Mouse (Mus musculus): ENCODE data around the gene Rps6kb2. TPM values are rescaled to one million over a fixed set of nuclear protein-coding genes. Genes with fewer than 3 reads are reported as not detected.

Rps6kb2 gene
- total RNA-seq, 2 experiments from 2014 or later, result 26.0 to 26.3 TPM

DNA sequence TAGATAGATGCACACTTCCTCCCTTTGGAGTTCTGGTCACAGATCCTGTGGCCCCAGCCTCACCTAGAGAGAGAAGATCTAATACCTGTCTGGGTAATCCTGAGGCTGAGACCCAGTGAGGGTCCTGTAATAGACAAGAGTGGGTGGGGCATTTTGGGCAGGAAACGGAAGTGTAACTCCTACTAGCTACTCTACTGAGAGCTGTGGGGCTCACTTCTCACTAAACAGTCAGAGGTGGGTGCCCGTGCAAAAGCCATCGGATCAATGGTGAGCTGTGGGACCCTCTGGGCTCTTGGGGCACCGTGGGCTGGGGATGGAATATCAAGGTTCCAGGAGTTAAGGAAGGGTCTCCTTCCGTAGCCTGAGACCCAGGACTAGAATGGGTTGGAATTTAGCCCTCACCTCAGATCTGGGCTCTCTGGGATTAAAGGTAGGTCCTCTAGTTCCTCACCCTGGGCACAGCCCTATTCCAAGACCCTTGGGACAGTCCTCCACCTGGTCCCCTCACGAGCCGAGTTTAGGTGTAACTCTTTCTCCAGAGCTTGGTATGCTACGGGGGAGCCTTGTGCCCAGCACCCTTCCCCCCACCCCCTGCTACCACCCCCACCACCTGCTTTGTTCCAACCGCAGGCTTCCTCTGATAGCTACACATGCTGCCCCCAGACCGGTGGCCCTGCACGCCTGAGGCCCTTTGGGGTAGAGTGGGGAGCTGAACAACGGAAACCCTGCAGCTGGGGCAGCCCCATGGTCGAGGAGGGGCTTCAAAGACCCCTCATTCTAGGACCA is 8.5 kb downstream of the Rps6kb2 start:
- no peak for DNase-seq

- DNase-seq, result no peak
Measured at GRCm38 (mm10) chr19:4153232-4153654, 9.9 kb downstream of the Rps6kb2 start, which contains the start of gene Ptprcap. TSS of gene Ptprcap (plus strand) at chr19:4153604.

DNA sequence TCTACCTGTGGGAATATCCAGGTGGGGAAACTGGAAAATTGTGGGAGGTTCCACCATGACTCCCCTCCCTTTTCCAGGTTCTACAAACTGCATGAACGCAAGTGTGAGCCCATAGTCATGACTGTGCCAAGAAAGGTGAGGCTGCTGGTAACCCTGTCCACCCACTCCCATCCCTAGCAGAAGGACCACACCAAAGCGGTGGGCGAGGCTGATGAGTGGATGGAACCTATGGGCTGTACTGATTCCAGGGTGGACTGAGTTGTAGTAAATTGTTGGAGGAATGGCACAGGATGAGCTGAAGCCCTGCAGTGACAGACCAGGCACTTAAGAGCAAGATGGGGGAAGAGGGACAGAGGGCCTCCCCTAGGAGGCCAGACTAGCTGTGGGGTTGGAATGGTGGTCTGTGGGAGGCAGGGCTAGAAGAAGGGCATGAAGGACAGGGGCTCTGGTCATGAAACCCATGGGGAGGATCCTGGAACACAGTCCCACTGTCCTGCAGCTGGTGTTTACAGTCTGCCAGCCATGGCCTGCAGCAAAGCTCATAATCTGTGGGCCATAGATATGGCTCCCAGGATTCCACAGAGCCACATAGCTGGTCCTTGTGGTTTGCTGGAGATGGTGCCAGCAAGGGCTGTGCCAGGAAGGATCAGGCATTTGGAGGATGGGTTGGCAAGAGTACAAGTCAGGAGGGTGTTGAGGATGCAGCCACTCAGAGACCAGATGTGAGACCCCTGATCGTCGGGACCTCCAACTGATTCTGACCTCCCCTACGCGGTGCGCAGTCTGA is 10.5 kb downstream of the Rps6kb2 start:
- DNase-seq, result no peak

GRCm38 (mm10) chr19:4151898-4152297 is 11.3 kb downstream of the Rps6kb2 start:
- DNase-seq, result no peak

GRCm38 (mm10) chr19:4151488-4151860 is 11.7 kb downstream of the Rps6kb2 start:
- DNase-seq, result no peak

DNA sequence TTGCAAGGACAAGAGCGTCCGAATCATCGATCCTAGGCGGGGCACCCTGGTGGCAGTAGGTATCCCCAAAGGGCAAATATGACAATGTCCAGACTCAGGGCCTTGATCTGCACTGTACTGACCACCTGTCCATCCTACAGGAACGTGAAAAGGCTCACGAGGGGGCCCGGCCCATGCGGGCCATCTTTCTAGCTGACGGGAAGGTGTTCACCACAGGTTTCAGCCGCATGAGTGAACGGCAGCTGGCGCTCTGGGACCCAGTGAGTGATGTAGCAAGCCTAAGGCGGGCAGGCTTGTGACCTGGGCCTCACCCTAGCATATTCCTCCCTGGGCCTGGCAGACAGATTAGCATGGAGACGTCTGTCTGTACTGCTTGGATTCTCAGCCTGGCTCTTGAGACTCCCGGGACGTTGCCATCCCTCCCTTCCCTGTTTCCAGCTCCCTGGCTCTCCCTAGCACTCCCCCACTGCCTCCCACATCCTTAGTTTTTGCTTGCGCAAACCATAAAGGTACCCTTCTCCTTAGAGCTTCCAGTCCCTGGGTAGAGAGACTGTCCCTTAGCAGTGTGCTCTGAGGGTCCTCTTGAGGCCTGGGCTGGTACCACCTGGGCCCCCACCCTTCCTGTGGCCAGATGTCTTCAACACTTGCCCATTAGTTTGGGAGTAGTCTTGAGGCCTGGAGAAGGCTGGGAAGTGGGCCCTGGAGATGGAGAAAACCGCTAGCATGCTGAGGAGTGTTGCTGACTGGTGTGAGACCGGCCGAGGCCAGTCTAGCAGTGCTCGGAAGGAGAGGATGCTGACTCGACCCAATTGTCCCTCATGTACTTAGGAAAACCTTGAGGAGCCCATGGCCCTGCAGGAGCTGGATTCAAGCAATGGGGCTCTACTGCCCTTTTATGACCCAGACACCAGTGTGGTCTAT is 12.3 kb downstream of the Rps6kb2 start:
- no peak for DNase-seq

- no peak for DNase-seq
Measured at GRCm38 (mm10) chr19:4149764-4150461, 13.2 kb downstream of the Rps6kb2 start.

DNA sequence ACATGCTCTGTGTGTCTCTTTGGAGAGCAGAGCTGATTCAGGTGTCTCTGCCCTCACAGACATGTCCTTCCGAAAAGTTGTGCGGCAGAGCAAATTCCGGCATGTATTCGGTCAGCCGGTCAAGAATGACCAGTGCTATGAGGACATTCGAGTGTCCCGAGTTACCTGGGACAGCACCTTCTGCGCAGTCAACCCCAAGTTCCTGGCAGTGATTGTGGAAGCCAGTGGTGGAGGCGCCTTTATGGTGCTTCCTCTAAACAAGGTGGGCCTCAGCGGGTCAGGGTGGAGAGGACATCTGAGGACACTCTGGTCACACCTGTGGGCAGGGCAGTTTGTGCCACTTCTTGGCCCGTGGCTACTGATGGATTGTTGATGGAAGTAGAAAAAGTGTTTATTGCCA is 13.9 kb downstream of the Rps6kb2 start:
- no peak for DNase-seq

- DNase-seq, result no peak
Measured at GRCm38 (mm10) chr19:4148819-4149218, 14.3 kb downstream of the Rps6kb2 start.

GRCm38 (mm10) chr19:4148491-4148806 is 14.7 kb downstream of the Rps6kb2 start, which contains the start of gene Coro1b:
TSS of gene Coro1b (plus strand) at chr19:4148619.
- DNase-seq, result peak; percentile 99

DNA sequence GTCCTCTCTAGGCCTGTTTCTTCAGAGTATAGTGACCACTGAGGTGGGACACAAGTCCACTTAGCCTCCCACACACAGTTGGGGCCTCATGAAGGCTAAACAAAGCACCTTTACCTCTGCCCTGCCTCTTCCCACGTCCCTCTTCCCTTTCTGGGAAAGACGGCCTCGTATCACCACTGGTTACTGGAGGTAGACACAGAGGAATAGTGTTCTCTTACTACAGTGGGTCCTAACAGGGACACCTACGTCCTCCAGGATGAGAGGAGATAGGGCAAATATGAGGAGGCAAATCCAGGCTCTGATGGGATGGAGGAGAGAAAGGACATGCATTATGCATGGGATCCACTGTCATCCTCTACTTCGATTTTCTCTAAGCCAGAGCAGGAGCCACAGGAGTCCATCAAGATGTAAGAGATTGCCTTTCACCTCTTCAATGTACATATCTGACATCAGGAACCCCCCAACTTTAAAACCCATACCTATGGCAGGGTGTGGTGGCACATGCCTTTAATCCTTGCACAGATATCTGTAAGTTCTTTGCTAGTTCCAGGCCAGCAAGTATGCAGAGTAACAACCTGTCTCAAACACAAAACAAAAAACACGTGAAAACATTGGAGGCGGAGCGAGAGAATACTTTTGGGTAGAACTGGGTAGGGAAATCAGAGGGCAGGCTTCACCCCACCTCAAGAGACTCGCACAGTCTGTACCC is 15.2 kb downstream of the Rps6kb2 start:
- DNase-seq, result no peak

GRCm38 (mm10) chr19:4147022-4147405 is 16.1 kb downstream of the Rps6kb2 start:
- DNase-seq, result no peak

GRCm38 (mm10) chr19:4146366-4147021 is 16.7 kb downstream of the Rps6kb2 start:
- DNase-seq, result no peak

DNA sequence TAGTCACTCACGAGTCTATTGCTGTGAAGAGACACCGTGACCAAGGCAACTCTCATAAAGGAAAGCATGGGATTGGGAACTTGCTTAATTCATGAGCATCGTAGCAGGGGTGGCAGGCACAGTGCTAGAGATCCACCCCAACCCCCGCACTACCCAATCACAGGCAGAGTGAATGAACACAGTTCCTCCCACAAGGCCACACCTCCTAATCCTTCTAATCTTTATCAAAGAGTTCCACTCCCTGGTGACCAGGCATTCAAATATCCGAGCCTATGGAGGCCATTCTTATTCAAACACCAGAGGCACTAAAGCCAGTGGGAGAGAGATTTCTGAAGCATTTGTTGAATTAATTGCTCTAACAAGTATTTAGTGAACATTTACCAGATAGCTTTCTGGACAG is 17.2 kb downstream of the Rps6kb2 start:
- no peak for DNase-seq

DNA sequence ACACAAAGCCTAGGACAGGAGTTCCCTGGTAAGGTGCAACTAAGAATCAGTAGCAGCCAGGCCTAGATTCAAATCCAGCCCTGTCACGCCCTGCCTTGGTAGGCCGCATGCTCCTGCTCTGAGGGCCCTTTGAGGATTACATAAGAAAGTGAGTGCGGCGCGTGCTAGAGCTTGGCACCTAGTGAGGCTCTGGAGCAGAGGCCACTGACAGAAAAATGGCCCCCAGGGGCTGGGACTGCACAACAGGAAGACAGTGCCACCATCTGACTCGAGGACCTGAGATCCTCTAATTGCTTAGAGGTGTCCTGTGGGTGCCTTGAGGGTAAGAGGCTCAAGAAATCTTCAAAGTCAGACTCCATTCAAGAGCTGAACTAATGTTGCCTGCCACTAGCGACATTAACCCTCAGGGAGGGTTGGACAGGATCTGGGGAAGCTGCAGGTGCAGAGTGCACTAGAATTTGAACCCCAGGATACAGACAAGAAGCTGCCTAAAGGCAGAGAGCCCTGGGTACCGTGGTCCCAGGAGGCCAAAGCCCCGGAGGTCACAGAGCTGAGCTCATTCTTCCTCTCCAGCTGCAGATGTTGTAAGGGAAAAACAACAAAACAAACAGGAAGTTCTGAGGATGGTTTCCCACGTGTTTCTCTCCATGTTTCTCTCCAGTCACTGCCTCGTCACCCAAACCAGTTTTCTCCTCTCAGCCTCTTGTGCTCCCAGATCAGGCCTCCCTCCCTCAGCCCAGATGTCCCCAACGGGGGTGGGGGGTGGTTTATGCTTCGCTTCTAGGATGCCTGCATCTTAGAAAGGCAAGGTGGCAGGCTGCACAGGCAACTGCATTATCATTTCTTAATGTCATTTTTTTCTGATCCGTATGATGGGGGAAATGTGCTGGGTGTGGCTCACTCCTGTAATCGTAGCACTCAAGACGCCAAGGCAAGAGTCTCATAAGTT is 18.3 kb downstream of the Rps6kb2 start:
- no peak for DNase-seq

DNA sequence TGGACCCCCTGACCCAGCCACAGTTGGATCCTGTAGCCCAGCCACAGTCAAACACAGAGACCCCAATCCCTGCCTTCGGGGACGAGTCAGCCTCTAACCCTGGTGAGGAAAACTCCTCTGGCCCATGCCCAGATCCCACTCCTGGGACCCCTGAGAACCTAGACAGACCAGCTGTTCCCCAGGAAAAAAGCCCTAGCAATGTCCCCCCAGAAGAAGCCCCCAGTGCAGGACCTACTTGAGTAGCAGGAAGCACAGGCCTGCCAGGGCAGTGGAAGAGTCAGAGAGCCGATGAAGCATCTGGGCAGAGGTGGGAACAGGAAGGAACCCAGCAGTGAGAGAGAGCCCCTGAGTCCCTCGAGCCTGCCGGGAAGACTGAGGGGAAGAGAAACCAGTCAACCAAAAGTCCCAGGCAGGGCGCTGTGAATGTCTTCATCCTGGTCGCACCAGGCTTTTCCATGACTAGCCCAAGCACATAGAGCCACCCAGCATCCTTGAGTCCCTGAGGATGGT is 19.3 kb downstream of the Rps6kb2 start, which contains the start of gene Cabp4:
TSS of gene Cabp4 (minus strand) at position 275 of the 510 bp plus-strand sequence.
- DNase-seq, result no peak

DNA sequence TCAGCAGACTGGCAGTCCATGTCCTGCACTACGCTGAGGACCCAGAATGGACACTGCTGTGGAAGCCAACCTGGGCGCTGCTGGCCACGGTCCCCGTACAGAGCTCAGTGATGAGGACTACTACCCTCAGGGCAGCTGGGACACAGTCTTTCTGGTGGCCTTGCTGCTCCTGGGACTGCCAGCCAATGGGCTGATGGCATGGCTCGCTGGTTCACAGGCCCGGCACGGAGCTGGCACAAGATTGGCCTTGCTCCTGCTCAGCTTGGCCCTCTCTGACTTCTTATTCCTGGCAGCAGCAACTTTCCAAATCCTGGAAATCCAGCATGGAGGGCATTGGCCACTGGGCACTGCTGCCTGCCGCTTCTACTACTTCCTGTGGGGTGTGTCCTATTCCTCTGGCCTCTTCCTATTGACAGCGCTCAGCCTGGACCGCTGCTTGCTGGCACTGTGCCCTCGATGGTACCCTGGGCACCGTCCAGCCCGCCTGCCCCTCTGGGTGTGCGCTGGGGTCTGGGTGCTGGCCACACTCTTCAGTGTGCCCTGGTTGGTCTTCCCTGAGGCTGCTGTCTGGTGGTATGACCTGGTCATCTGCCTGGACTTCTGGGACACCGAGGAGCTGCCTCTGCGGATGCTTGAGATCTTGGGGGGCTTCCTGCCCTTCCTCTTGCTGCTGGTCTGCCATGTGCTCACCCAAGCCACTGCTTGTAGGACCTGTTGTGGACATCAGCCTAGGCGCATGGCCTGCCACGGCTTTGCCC is 20.6 kb downstream of the Rps6kb2 start:
- no peak for DNase-seq

- DNase-seq, result no peak
Measured at GRCm38 (mm10) chr19:4140147-4140546, 23.0 kb downstream of the Rps6kb2 start.

DNA sequence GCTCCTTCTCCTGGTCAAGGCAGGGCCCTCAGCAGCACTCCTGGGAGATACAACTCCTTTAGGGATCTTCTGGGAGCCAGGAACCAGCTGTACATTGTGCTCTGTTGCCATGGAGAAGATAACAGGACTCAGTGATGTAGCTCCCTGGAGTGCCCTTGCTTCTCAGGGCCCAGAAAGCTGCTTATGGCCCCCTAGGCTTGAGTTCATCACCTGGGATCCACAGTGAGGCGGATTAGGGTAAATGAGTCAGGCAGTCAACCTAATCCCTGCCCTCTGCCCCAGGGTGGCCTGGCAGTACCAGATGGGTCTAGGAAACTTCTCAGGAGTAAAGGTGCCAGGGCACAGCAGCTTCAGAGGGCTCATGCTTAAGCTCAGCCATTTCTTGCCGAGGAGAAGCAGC is 23.7 kb downstream of the Rps6kb2 start, which contains the start of gene Gpr152:
TSS of gene Gpr152 (plus strand) at position 342 of the 400 bp plus-strand sequence.
- no peak for DNase-seq

Data from heart, postnatal 4 days (tissue).